Mouse (Mus musculus): ENCODE measurements around the gene Zkscan14. TPM values are rescaled to one million over a fixed set of nuclear protein-coding genes. Genes with fewer than 3 reads are reported as not detected.

Zkscan14 gene
- polyA plus RNA-seq, 1 experiment from 2014 or later: 10.1 TPM

DNA sequence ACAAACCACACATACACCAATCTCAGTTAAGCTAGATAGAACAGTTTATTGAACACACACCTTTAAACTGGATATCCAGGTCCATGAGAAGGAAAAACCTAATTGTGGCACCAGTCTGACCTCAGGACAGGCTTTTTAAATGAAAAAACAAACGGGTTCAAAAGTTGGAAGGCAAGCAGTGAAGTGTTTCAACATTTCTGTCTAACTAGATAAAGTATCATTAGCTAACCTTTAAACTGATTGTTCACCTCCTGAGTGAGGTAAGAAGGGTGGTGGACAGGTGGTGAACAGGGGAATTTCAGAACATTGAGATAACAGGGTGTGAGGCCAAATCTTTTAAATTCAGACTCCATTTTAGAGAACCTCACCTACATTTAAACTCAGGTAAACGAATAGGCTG lies 24.8 kb upstream of the Zkscan14 start:
- TF ChIP-seq CTCF (IDR thresholded peaks at IDR 0.05; ENCODE audit: low read depth): no peak
- H3K4me3 ChIP-seq (replicated peaks; ENCODE audit: low read depth, low read length): no peak overlapping the region
- peaks cover 5% of the 10 kb centered on the region; the same call in 1 of the 2 replicates for H3K36me3 ChIP-seq (ENCODE audit: insufficient read depth, low read length)
- H3K27me3 ChIP-seq (ENCODE audit: insufficient read depth, low read length): no peaks in the 10 kb centered on the region
- H3K4me1 ChIP-seq (replicated peaks; ENCODE audit: insufficient read depth, low read length): no peaks in the 10 kb centered on the region
- H3K9me3 ChIP-seq (replicated peaks; ENCODE audit: low read length): no peaks in the 10 kb centered on the region
- no peak for ATAC-seq (replicated peaks; ENCODE audit: low FRiP score, low read depth)
- DNase-seq (ENCODE audit: low spot score): no peak
- H3K27ac ChIP-seq: no peak overlapping the region
- no peak overlapping the region for H3K4me2 ChIP-seq (ENCODE audit: low read length)
- 63% methylated on average over 2 of the region's 2 CpGs for WGBS
- no peak overlapping the region for H3K9ac ChIP-seq (ENCODE audit: low read depth, low read length)

DNA sequence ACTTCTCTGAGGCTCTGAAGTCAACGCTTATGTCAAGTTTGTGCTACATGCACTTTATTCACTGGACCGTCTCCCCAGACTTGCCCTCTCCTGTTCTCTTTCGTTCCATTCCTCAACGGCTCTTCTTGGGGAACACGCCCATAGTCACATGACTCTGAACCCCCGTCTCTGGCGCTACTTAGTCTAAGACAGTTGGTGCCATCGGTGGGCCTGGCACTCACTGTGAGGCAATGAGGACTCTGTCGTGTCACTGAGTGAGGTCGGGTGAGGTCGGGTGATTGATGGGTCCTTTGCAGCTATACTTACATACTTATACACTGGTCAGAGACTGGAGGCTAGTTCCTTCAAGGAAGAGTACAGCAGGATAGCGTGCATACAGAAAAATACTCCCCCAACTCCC lies 21.7 kb upstream of the Zkscan14 start:
- ATAC-seq (replicated peaks; ENCODE audit: low FRiP score, low read depth) (no peak), DNase-seq (ENCODE audit: low spot score) (no peak)
- Histone ChIP-seq H3K9me3 (replicated peaks; ENCODE audit: low read length) (no peaks in the 10 kb centered on the region), H3K9ac (ENCODE audit: low read depth, low read length) (no peak overlapping the region), H3K27me3 (ENCODE audit: insufficient read depth, low read length) (no peaks in the 10 kb centered on the region), H3K4me2 (ENCODE audit: low read length) (no peak overlapping the region), H3K4me1 (replicated peaks; ENCODE audit: insufficient read depth, low read length) (no peaks in the 10 kb centered on the region), H3K36me3 (ENCODE audit: insufficient read depth, low read length) (peaks cover 21% of the 10 kb centered on the region), H3K27ac (no peak overlapping the region), H3K4me3 (replicated peaks; ENCODE audit: low read depth, low read length) (no peak overlapping the region)
- WGBS: 86% methylated on average over 12 of the region's 12 CpGs
- TF ChIP-seq CTCF (IDR thresholded peaks at IDR 0.05; ENCODE audit: low read depth): no peak

DNA sequence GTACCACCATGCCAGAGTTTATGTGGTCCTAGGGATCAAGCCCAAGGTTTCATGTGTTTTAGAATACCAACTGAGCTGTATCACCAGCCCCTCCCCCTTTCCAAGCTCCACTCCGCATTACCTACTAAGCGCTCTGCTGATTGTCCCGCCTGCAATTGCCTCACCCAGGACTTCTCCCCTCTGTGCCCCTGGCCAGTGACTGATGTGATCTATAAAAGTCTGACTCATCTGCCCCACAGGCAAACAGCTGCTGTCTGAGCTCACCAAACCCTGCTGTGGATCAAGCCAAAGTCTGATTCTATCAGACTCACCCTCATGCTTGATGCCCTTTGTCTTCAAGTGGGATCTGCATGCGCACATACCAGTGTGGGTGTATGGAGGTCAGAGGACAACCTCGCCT lies 21.2 kb upstream of the Zkscan14 start:
- no peak overlapping the region for H3K4me3 ChIP-seq (replicated peaks; ENCODE audit: low read depth, low read length)
- H3K27me3 ChIP-seq (ENCODE audit: insufficient read depth, low read length): no peaks in the 10 kb centered on the region
- DNase-seq (ENCODE audit: low spot score) (no peak), ATAC-seq (replicated peaks; ENCODE audit: low FRiP score, low read depth) (0 out of 2 replicates have a peak, but pooled peaks have one; percentile 33)
- WGBS: 88% methylated on average over 5 of the region's 5 CpGs
- no peak overlapping the region for H3K9ac ChIP-seq (ENCODE audit: low read depth, low read length)
- H3K4me2 ChIP-seq (ENCODE audit: low read length): no peak overlapping the region
- H3K36me3 ChIP-seq (ENCODE audit: insufficient read depth, low read length): peaks cover 25% of the 10 kb centered on the region
- no peak overlapping the region for H3K27ac ChIP-seq
- TF ChIP-seq CTCF (IDR thresholded peaks at IDR 0.05; ENCODE audit: low read depth): no peak
- no peaks in the 10 kb centered on the region for H3K4me1 ChIP-seq (replicated peaks; ENCODE audit: insufficient read depth, low read length)
- no peaks in the 10 kb centered on the region for H3K9me3 ChIP-seq (replicated peaks; ENCODE audit: low read length)

DNA sequence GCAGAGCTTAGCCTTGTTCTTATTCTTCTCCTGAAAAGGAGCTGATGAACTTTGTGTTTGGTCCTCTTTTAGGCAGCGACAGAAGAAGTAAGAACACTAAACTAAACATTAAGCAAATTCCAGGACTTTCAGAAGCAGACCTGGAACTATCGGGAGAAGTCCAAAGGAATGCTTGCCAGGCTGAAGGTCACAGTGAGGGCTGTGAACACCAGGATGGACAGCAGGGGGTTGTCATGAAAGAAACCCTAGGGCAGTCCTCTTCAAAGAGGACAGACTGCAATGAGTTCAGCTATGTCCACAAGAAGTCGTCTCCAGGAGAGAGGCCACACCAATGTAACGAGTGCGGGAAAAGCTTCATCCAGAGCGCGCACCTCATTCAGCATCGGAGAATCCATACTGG lies 18.3 kb upstream of the Zkscan14 start:
- peaks cover 25% of the 10 kb centered on the region for H3K36me3 ChIP-seq (ENCODE audit: insufficient read depth, low read length)
- no peak overlapping the region for H3K4me2 ChIP-seq (ENCODE audit: low read length)
- ATAC-seq (replicated peaks; ENCODE audit: low FRiP score, low read depth) (no peak), DNase-seq (ENCODE audit: low spot score) (no peak)
- no peak overlapping the region for H3K27ac ChIP-seq
- 93% methylated on average over 8 of the region's 8 CpGs for WGBS
- no peak overlapping the region for H3K9ac ChIP-seq (ENCODE audit: low read depth, low read length)
- no peaks in the 10 kb centered on the region for H3K4me1 ChIP-seq (replicated peaks; ENCODE audit: insufficient read depth, low read length)
- H3K9me3 ChIP-seq (replicated peaks; ENCODE audit: low read length): no peaks in the 10 kb centered on the region
- H3K4me3 ChIP-seq (replicated peaks; ENCODE audit: low read depth, low read length): no peak overlapping the region
- no peaks in the 10 kb centered on the region for H3K27me3 ChIP-seq (ENCODE audit: insufficient read depth, low read length)
- TF ChIP-seq CTCF (IDR thresholded peaks at IDR 0.05; ENCODE audit: low read depth): no peak

DNA sequence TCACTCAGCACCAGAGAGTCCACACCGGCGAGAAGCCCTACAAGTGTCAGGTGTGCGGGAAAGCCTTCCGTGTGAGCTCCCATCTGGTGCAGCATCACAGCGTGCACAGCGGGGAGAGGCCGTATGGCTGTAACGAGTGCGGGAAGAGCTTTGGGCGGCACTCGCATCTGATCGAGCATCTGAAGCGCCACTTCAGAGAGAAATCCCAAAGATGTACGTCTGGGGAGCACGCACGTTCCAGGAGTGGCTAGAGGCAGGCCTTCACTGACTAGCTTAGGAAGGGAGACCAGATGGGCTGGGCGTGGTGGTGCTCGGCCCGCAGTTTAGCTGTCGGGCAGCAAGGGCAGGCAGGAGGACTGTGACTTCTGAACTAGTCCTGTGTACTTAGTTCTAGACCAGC lies 17.0 kb upstream of the Zkscan14 start:
- Histone ChIP-seq H3K27ac (no peak overlapping the region), H3K36me3 (ENCODE audit: insufficient read depth, low read length) (peaks cover 25% of the 10 kb centered on the region), H3K4me3 (replicated peaks; ENCODE audit: low read depth, low read length) (no peak overlapping the region), H3K9ac (ENCODE audit: low read depth, low read length) (no peak overlapping the region), H3K4me2 (ENCODE audit: low read length) (no peak overlapping the region), H3K27me3 (ENCODE audit: insufficient read depth, low read length) (no peaks in the 10 kb centered on the region), H3K9me3 (replicated peaks; ENCODE audit: low read length) (no peaks in the 10 kb centered on the region), H3K4me1 (replicated peaks; ENCODE audit: insufficient read depth, low read length) (no peaks in the 10 kb centered on the region)
- 97% methylated on average over 20 of the region's 20 CpGs for WGBS
- ATAC-seq (replicated peaks; ENCODE audit: low FRiP score, low read depth) (no peak), DNase-seq (ENCODE audit: low spot score) (no peak)
- TF ChIP-seq CTCF (IDR thresholded peaks at IDR 0.05; ENCODE audit: low read depth): no peak

DNA sequence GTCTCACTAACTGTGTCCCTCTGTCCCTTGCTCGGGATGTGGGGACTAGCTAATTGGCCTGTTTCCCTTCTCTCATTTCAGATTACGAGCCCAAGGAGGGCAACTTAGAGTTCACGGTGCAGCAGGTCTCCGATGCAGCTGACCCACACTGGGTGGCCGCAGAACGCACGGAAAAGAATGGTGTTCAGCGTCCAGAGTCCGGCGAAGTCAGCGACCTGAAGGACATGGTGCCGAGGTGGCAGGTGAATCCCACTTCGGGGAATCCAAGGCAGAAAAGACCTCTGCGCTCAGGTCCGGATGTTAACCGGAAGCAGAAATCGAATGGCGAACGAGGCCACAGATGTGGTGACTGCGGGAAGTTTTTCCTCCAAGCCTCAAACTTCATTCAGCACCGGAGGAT lies 16.5 kb upstream of the Zkscan14 start:
- no peak overlapping the region for H3K27ac ChIP-seq
- no peak for TF ChIP-seq CTCF (IDR thresholded peaks at IDR 0.05; ENCODE audit: low read depth)
- H3K4me3 ChIP-seq (replicated peaks; ENCODE audit: low read depth, low read length): no peak overlapping the region
- no peak for ATAC-seq (replicated peaks; ENCODE audit: low FRiP score, low read depth)
- no peak for DNase-seq (ENCODE audit: low spot score)
- no peaks in the 10 kb centered on the region for H3K9me3 ChIP-seq (replicated peaks; ENCODE audit: low read length)
- H3K27me3 ChIP-seq (ENCODE audit: insufficient read depth, low read length): no peaks in the 10 kb centered on the region
- no peak overlapping the region for H3K4me2 ChIP-seq (ENCODE audit: low read length)
- H3K9ac ChIP-seq (ENCODE audit: low read depth, low read length): no peak overlapping the region
- WGBS: 96% methylated on average over 21 of the region's 21 CpGs
- H3K4me1 ChIP-seq (replicated peaks; ENCODE audit: insufficient read depth, low read length): no peaks in the 10 kb centered on the region
- peaks cover 27% of the 10 kb centered on the region for H3K36me3 ChIP-seq (ENCODE audit: insufficient read depth, low read length)

DNA sequence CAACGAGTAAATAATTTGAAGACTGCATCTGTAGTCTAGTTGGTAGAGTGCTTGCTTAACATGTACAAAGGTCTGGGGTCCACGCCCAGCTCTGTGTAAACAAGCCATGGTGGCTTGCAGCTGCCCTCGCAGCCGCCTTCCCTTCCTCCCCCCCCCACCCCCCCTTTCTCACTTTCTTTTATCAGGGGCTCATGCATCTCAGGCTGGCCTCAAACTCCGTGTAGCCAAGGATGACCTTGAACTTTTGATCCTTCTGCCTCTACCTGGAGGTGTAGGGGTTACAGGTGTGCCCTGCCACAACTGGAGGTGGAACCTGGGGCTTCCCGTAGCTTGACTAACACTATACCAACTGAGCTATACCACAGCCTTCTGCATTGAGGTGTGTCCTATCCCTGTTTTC lies 16.1 kb upstream of the Zkscan14 start:
- H3K4me3 ChIP-seq (replicated peaks; ENCODE audit: low read depth, low read length): no peak overlapping the region
- H3K27me3 ChIP-seq (ENCODE audit: insufficient read depth, low read length): no peaks in the 10 kb centered on the region
- ATAC-seq (replicated peaks; ENCODE audit: low FRiP score, low read depth) (no peak), DNase-seq (ENCODE audit: low spot score) (no peak)
- H3K36me3 ChIP-seq (ENCODE audit: insufficient read depth, low read length): peaks cover 27% of the 10 kb centered on the region
- no peak overlapping the region for H3K9ac ChIP-seq (ENCODE audit: low read depth, low read length)
- whole genome bisulfite sequencing: 85% methylated on average over 6 of the region's 6 CpGs
- H3K4me2 ChIP-seq (ENCODE audit: low read length): no peak overlapping the region
- H3K27ac ChIP-seq: no peak overlapping the region
- H3K9me3 ChIP-seq (replicated peaks; ENCODE audit: low read length): no peaks in the 10 kb centered on the region
- no peaks in the 10 kb centered on the region for H3K4me1 ChIP-seq (replicated peaks; ENCODE audit: insufficient read depth, low read length)
- TF ChIP-seq CTCF (IDR thresholded peaks at IDR 0.05; ENCODE audit: low read depth): no peak

All from kidney, postnatal 0 days (tissue).